ENCODE assay signal across 8 mouse cellular contexts in the genomic region with DNA sequence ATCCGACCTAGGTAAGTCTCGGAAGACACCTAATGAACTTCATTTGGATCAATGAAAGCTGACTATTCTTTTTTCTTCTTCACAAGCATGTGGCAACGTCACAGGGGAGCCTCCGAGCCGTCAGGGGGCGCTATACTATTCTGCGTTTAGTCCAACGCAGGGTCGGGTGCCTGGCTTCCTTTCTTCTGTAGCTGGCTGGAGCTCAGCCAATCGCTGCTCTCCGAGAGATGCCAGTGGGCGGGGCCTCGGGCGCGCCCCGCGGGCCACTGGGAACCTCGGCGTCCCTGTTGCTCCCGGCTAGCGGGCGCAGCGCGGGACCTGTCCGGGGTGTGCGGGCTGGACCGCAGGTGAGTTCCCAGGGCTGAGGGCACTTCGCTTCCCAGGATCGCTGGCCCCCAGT. TPM values are rescaled to one million over a fixed set of nuclear protein-coding genes. Genes with fewer than 3 reads are reported as not detected.
A peak's percentile ranks its signal among the peaks of the same experiment; 100 is the strongest.
DNase-seq lines count a peak whose midpoint lies in the region; ATAC-seq and TF ChIP-seq lines count a peak whose summit lies in the region.

A gene (plus strand): TSS at position 233 of the 400 bp plus-strand sequence.

- peak within 1 kb of the TSS; percentile 40; the same call in 1 of the 2 replicates for H3K27ac ChIP-seq in cortical plate, adult 2 months (ENCODE audit: insufficient read depth, low read length)

- TF ChIP-seq CTCF in cortical plate, adult 2 months (IDR thresholded peaks at IDR 0.05; ENCODE audit: extremely low read depth, insufficient read depth, low read length), result peak; percentile 88

- peaks cover 4% of the 10 kb centered on the region; the same call in 1 of the 2 replicates for H3K4me1 ChIP-seq in cortical plate, adult 2 months (ENCODE audit: control insufficient read depth, insufficient read depth, low read length)
- peaks cover 28% of the 10 kb centered on the region for H3K4me1 ChIP-seq in megakaryocyte, embryonic 14.5 days

- peaks cover 22% of the 10 kb centered on the region for H3K36me3 ChIP-seq in megakaryocyte, embryonic 14.5 days (replicated peaks; ENCODE audit: low read length)

- no peaks in the 10 kb centered on the region for H3K9me3 ChIP-seq in megakaryocyte, embryonic 14.5 days

- H3K4me3 ChIP-seq in cortical plate, adult 2 months (ENCODE audit: insufficient read depth, low read length), result peak within 1 kb of the TSS; percentile 88
- H3K4me3 ChIP-seq in megakaryocyte, embryonic 14.5 days (replicated peaks), result peak within 1 kb of the TSS; percentile 99

- TF ChIP-seq POLR2A in cortical plate, adult 2 months (IDR thresholded peaks at IDR 0.05; ENCODE audit: extremely low read depth, insufficient read depth, low read length), result peak; percentile 80

- peak; percentile 97 for DNase-seq in gastrocnemius, adult 8-10 months (ENCODE audit: low spot score in 2 of 2)
- peak; percentile 94 for DNase-seq in hindlimb bud, embryonic 11.5 days (ENCODE audit: extremely low spot score, low read depth, low spot score)
- peak; percentile 96 to 99 for DNase-seq in left cerebral cortex, adult 8-10 months (ENCODE audit: low spot score in 2 of 2)
- peak; percentile 98 to 99 for DNase-seq in right cerebral cortex, postnatal 10 days (ENCODE audit: low spot score in 2 of 2)
- peak; percentile 100 for DNase-seq in urinary bladder, postnatal 25 days (ENCODE audit: low spot score)

- H3K27me3 ChIP-seq in megakaryocyte, embryonic 14.5 days (replicated peaks), result peaks cover 12% of the 10 kb centered on the region

- peak; percentile 98 for ATAC-seq in activated CD4-positive, CD25-positive, alpha-beta regulatory T cell, adult 4 months

RNA-seq across cellular contexts. Expression of the gene that starts here (rescaled TPM):
- polyA plus RNA-seq in activated CD4-positive, CD25-positive, alpha-beta regulatory T cell, adult 4 months (2017; shearing (Covaris generic)), result 10 to 100 TPM; 42.1 to 43.4 TPM
- 85.9 and 87.5 TPM in 2 replicates for polyA plus RNA-seq in cortical plate, adult 2 months (2012; rRNA removed)
- 10 to 100 TPM; 35.4 to 41.1 (median 39.3) TPM for total RNA-seq in gastrocnemius, adult 8-10 months (2022)
- 10 to 100 TPM; 56.2 to 58.6 (median 58.4) TPM for total RNA-seq in left cerebral cortex, adult 8-10 months (2022)
- 10.2 and 60.3 TPM in 2 replicates for polyA plus RNA-seq in megakaryocyte, embryonic 14.5 days (2012; ENCODE audit: insufficient read depth, low replicate concordance)

Comparison
In these comparisons a context has a peak if more than half of its experiments do, and no peak if none do; other contexts are left out.
1. Peak in every context shown above with its lines: DNase-seq, ATAC-seq, H3K4me3 ChIP-seq and H3K27ac ChIP-seq.